In genomic region chr5:23627221-23627620, GRCm38 (mm10) we compare ENCODE assay signal across 17 mouse cellular contexts. TPM values are rescaled to one million over a fixed set of nuclear protein-coding genes. Genes with fewer than 3 reads are reported as not detected.
DNase-seq lines count a peak whose midpoint lies in the region; ATAC-seq and TF ChIP-seq lines count a peak whose summit lies in the region.
"Had no signal": no experiment of that assay in that cellular context is flagged by ENCODE, and none has a peak within 500 bp of the region (broad histone marks: within the 10 kb centered on the region; RNA-seq: fewer than 3 reads in every experiment).

No protein-coding gene starts in this region.

- no peak overlapping the region for H3K27ac ChIP-seq in thymus, adult 2 months (ENCODE audit: control insufficient read depth, insufficient read depth, low read length)
- H3K27ac ChIP-seq: hindbrain, postnatal 0 days; midbrain, embryonic 15.5 days had no signal

- H3K36me3 ChIP-seq in thymus, adult 2 months (ENCODE audit: control insufficient read depth, insufficient read depth, low read length): no peaks in the 10 kb centered on the region
- H3K36me3 ChIP-seq: midbrain, embryonic 15.5 days had no signal

- intact Hi-C loops in heart, postnatal 36 days (cut with DNase I): no loop called here

- peak; percentile 88 for DNase-seq in heart, adult 11 months
- DNase-seq in heart, postnatal 36 days: no peak
- peak; percentile 65 for DNase-seq in lung, postnatal 10 days
- no peak for DNase-seq in lung, postnatal 25 days (ENCODE audit: low spot score)
- DNase-seq in fibroblast of lung, adult 2 months (ENCODE audit: low read depth): peak; percentile 67
- DNase-seq in thymus, adult 2 months: no peak
- DNase-seq: cerebellum, postnatal 10 days; kidney, adult 18-20 months; kidney, postnatal 10 days; liver; liver, postnatal 0 days; thymus, adult 18-20 months had no signal

- no peak overlapping the region for H3K4me3 ChIP-seq in thymus, adult 2 months (ENCODE audit: control insufficient read depth, insufficient read depth, low read length)
- H3K4me3 ChIP-seq: megakaryocyte, embryonic 14.5 days; midbrain, embryonic 15.5 days had no signal

- no peak for TF ChIP-seq POLR2A in thymus, adult 2 months (IDR thresholded peaks at IDR 0.05; ENCODE audit: control insufficient read depth, extremely low read depth, insufficient read depth, low read length, poor library complexity)

- 95% methylated on average over 5 of the region's 5 CpGs for whole genome bisulfite sequencing in thymus, adult 2 months

- no peak for ATAC-seq in monocyte, adult 5-6 weeks (replicated peaks; ENCODE audit: insufficient number of reproducible peaks, low FRiP score, low TSS enrichment, poor library complexity, severe bottlenecking)
- ATAC-seq: hindbrain, postnatal 0 days; liver, postnatal 0 days; midbrain, embryonic 15.5 days had no signal

- peaks cover 4% of the 10 kb centered on the region for H3K4me1 ChIP-seq in thymus, adult 2 months (replicated peaks; ENCODE audit: control insufficient read depth, insufficient read depth, low read length)
- H3K4me1 ChIP-seq: midbrain, embryonic 15.5 days had no signal

- H3K27me3 ChIP-seq in thymus, adult 2 months (ENCODE audit: control insufficient read depth, insufficient read depth, low read length): no peaks in the 10 kb centered on the region
- H3K27me3 ChIP-seq: CH12.LX; midbrain, embryonic 15.5 days had no signal

- no peak for TF ChIP-seq CTCF in thymus, adult 2 months (IDR thresholded peaks at IDR 0.05; ENCODE audit: borderline replicate concordance, control insufficient read depth, extremely low read depth, insufficient read depth, low read length, poor library complexity)

RNA-seq across cellular contexts. Expression of gene Srpk2, which starts 57.2 kb away (rescaled TPM):
- total RNA-seq in heart, postnatal 36 days (2021): 10 to 100 TPM; 35.9 to 36.5 TPM
- 26.5 to 58.8 TPM (median 33.6 TPM) in 3 replicates for total RNA-seq in monocyte, adult 5-6 weeks (2017)
- 12.3 and 13.8 TPM in 2 replicates for polyA plus RNA-seq in thymus, adult 2 months (2012; rRNA removed)

Comparison
In these comparisons a context has a peak if more than half of its experiments do, and no peak if none do; other contexts are left out.
1. DNase-seq: peak in heart, adult 11 months (single experiment), lung, postnatal 10 days (single experiment) and fibroblast of lung, adult 2 months (single experiment); none in heart, postnatal 36 days (0 of 2), lung, postnatal 25 days (single experiment) and thymus, adult 2 months (single experiment).